Mouse (Mus musculus): Measurements from ENCODE around the gene Esr2.

DNA sequence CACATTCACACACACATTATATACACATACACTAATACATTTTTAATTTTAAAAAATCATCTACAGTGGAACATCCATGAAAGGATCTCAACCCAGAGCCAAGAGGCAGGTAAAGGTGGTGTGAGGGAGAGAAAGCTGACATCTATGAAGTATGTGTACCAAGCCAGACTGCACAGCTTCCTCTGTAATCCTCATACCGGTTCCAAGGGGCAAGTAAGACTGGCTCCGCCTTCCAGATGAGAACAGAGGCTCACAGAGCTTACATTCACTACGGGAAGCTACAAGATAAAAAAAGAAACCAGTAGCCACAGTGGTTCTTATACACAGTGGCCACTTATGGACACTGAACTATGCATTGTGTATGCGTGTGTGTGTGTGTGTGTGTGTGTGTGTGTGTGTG is 2.5 kb upstream of the Esr2 start:
- TF ChIP-seq CTCF (IDR thresholded peaks at IDR 0.05; ENCODE audit: borderline replicate concordance, insufficient read depth, low read depth, low read length) = no peak
- TF ChIP-seq POLR2A (IDR thresholded peaks at IDR 0.05; ENCODE audit: borderline replicate concordance, insufficient read depth, low read length) = no peak

All from cerebellum, adult 2 months (tissue).